Mouse (Mus musculus): ENCODE measurements at regions not wholly inside any gene's neighbourhood (a gene's known extent, or its start where the extent isn't known, plus 50 kb on each side); places are given as distances from the start of the nearest gene placed in this dataset.

- CTCF ChIA-PET: no interaction called here
Measured at GRCm38 (mm10) chr10:95622879-95623517, 50.3 kb downstream of the Anapc15-ps start.

- CTCF ChIA-PET: no interaction called here
Measured at GRCm38 (mm10) chr10:95620796-95621195, 52.5 kb downstream of the Anapc15-ps start.

GRCm38 (mm10) chr10:95619601-95620000 lies 53.6 kb downstream of the Anapc15-ps start:
- CTCF ChIA-PET: no interaction called here

- CTCF ChIA-PET: no interaction called here
Measured at GRCm38 (mm10) chr10:95618451-95619079, 54.6 kb upstream of the Nudt4 start.

GRCm38 (mm10) chr10:95616821-95617220 lies 52.9 kb upstream of the Nudt4 start:
- CTCF ChIA-PET: no interaction called here

- CTCF ChIA-PET: interaction anchor here (0.7 kb wide), 1 partner anchor 508 kb away, joined by 7 read pairs; no protein-coding TSS in a partner anchor
Measured at GRCm38 (mm10) chr10:95615849-95616650, 52.1 kb upstream of the Nudt4 start.

Measured in spleen, embryonic (tissue).